Mouse (Mus musculus) embryo, embryonic 11.5 days (tissue): Measurements from ENCODE around the gene Zfand3.

Source experiments
- DNase-seq: peaks from one replicate; pipeline ENCODE4 v3.0.0-alpha.2; 2012; ENCODE audit warnings: low read depth, low spot score

Zfand3 gene

GRCm38 (mm10) chr17:30194091-30194490, 189.6 kb downstream of the Zfand3 start:
- no peak for DNase-seq

DNA sequence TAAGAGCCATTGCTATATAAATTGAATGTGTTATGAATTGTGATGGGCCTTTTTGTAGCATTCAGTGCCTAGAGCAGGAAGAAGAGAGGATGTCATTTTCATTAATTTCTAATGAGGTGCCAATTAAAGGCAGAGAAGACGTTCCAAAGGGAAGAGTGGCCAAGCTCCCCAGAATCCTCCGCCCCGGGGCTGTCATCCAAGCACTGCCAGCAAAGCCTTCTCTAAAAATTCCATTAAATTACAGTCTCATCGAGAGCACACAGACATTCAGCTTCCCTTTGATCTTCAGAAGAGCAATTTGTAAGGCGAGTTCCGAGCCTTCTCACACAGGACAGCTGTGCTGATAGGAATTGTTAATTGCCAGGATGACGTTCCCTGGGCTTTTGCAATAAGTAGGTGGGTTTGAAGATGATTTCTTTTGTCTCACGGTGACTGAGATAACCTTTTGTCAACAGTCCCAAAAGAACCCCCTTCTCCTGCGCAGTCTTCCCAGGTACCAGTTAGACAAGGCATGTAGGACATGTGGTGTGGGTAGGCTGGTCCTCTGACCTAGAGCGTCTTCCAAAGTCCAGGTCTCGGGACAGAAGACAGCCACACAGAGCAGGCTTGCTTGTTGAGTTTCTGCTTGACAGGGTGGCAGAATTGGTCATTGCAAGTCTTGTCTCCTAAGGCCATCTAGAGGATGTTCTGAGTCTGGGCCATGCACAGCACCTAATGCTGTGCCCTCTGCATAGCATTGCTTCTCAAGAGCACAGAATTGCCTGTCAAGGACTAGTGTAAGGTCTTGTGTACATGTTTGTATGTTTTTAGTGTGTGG, 190.3 kb downstream of the Zfand3 start:
- DNase-seq, result no peak

DNA sequence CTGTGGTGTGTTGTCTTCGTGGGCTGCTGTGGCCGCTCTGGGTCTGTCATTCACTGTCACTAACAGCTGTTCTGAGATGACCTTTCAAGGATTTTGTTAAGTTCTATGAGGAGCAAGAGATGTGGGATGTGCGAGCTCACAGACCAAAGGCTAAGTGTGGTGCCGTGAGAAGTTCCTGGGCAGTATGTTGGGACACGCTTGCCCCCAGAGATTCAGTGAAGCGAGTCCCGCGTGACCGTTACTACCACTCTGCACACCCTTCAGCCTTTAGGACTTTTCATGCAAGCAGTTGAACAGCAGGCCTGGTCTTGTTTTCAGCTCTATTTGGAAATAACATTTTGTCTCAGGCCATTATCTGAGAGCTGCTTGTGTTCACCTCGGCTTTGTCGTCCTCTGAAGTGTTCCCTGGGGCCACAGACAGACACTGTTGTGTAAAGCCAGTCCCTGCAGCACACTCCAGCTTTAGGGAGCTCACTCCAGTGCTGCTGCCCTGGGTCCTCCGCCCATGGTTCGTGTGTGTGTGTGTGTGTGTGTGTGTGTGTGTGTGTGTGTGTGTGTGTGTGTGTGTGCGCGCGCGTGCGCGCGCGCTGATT, 191.2 kb downstream of the Zfand3 start:
- DNase-seq, result no peak

- DNase-seq, result no peak
Observed at GRCm38 (mm10) chr17:30196401-30197279, 192.1 kb downstream of the Zfand3 start.

- DNase-seq, result no peak
Observed at GRCm38 (mm10) chr17:30197280-30198030, 192.9 kb downstream of the Zfand3 start.

- DNase-seq, result no peak
Observed at GRCm38 (mm10) chr17:30198422-30198821, 193.9 kb downstream of the Zfand3 start.

- DNase-seq, result no peak
Observed at GRCm38 (mm10) chr17:30199374-30200247, 195.1 kb downstream of the Zfand3 start.

DNA sequence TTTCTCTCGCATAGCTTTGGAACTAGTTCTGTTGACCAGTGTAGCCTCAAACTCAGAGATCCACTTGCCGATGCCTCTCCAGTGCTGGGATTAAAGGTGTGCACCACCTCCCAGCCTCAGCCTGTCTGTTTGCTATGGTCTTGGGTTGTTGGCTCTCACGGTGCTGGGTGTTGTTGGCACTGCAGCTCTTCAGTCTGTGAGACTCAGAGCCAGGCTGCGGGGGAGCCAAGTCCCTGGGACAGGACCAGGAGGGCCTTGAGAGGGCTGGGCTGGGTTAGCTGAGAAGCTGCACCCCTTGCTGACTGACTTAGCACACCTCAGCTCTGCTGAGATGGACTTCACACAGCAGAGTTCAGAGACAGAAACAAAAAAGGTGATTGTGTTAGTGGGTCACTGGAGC, 195.8 kb downstream of the Zfand3 start:
- no peak for DNase-seq

- DNase-seq, result no peak
Observed at GRCm38 (mm10) chr17:30205062-30205825, 200.7 kb downstream of the Zfand3 start.

GRCm38 (mm10) chr17:30210262-30210661, 205.7 kb downstream of the Zfand3 start:
- DNase-seq, result no peak

- no peak for DNase-seq
Observed at GRCm38 (mm10) chr17:30210936-30211335, 206.4 kb downstream of the Zfand3 start.

GRCm38 (mm10) chr17:30212647-30213046, 208.1 kb downstream of the Zfand3 start:
- DNase-seq, result no peak

- DNase-seq, result no peak
Observed at GRCm38 (mm10) chr17:30213371-30213770, 208.8 kb downstream of the Zfand3 start.

DNA sequence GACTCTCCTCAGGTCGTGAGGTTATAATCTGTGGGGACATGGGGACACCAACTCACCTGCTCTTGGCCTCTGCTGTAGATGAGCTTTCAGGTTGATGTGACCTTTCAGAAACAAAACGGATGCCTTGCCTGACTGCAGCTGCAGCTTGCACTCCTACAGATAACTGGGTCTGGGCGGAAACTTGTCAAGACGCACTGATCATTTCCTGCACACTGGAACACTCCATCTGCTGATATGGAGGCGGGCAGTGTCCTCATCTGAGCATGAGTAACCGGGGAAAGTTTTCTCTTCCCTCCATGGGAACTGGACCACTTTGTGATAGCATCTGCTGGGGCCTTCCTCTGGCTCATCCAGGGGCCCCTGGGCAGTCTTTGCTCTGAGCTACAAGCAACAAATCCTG, 209.9 kb downstream of the Zfand3 start:
- DNase-seq, result no peak

GRCm38 (mm10) chr17:30215741-30216140, 211.2 kb downstream of the Zfand3 start:
- no peak for DNase-seq

DNA sequence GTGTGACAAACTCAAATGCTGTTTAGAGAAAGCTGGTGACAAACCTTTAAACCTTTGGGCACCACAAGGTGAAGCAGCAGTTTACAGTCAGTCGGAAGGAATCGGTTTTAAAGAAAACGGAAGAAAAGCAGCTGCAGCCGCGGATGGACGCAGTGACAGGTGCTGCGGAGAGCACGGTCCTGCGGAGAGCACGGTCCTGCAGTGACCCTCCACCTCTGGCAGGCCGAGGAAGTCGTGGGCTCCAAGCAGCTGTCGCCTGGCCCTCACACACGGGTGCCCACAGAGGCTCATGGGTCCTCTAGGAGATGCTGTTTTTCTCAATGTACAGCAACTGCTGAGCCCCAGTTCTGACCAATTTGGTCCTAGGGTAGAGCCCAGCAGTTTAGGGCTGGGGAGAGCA, 217.1 kb downstream of the Zfand3 start:
- no peak for DNase-seq

DNA sequence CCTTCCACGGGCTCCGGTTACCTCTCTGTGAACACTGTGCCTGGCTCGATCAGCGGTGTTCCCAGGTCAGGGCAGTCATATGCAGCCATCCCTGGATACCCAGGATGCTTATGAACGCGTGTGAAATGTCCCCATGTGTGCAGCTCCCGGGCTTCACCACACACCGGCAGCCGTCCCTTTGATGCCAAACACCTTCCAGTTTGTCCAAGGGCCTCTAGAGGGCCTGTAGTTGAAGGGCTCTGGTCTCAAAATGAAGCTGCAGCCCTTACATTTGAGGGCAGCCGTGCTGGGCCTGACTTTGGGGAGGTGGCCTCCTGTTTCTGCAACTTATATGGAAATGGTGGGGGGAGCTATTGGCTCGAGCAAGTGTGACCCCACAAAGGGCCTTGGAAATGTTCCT, 217.8 kb downstream of the Zfand3 start:
- no peak for DNase-seq

DNA sequence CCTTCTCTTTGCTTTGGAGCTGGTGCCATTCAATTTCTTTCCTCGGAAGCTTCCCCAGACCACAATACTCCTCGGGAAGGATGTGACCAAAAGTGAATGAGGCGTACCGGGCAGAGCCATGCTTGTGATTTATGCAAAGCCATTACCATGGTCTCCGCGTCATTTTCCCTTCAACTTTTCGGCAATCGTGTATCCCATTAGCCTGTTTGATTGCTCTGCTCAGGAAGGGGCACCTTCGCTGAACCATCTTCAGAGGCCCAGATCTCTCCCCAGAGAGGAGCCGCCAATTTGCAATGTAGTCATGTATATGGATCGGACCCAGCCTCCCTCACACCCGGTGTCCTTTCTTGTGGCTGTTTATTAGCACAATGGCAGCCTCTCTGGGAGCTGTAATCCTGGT, 218.3 kb downstream of the Zfand3 start:
- no peak for DNase-seq

DNA sequence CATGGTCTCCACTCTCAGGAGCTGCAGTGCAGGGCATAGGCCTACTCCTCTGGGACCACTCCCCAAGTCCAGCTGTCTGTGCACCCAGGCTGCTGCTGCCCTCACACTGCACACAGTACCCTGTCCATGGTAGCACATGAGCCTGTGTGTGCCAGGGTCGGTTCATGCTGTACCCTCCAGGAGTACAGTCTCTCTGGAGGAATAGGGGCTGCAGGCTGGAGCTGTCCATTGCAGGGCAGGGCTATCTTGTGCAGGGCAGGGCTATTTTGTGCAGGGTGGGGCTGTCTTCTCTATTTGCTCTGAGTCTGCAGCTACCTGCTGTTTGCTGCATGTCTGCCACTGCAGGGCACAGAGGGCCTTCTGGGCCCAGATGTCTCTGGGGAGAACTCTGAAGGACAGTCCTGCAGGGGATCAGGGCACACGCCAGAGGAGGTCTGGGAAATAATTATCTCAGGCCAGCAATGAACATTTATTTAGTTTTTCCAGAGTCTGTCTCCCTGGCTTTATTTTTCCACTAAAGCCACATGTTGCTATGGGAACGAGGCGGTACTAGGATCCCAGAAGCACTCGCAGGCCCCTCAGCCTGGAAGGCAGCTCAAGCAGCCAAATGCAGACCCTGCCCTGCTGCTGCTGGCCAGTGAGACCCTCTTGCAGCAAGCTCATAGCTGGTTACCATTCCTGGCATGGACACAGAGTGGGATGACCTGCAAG, 220.7 kb downstream of the Zfand3 start:
- no peak for DNase-seq
